8 mouse cellular contexts compared by ENCODE assay signal in the genomic region with DNA sequence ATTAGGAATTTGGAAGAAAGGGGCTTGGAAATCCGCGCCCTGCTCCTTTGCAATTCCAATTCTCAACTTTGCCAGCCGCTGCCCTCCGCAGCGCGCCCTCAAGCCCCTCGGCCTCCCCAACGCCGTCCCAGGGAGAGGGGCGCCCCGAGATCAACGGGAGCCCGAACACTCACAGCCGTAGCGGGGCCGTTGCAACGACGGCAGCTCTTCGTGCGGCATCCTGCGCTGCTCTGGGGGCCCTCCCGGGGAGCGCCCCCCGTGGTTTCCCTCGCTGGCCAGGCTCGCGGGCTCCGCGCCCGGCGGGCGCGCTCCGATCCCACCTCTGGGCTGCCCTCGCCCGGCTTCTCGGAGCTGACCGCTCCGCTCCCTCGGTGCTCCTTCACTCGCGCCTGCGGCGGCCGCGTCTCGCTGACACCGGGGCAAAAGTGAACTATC. TPM values are rescaled to one million over a fixed set of nuclear protein-coding genes. Genes with fewer than 3 reads are reported as not detected.
DNase-seq lines count a peak whose midpoint lies in the region; ATAC-seq and TF ChIP-seq lines count a peak whose summit lies in the region.

A gene (minus strand): TSS at position 432 of the 435 bp plus-strand sequence.

- H3K4me2 ChIP-seq in lung, embryonic 14.5 days: peak within 1 kb of the TSS; percentile 81
- peak within 1 kb of the TSS; percentile 97 for H3K4me2 ChIP-seq in forebrain, embryonic 13.5 days
- peak within 1 kb of the TSS; percentile 93 for H3K4me2 ChIP-seq in neural tube, embryonic 13.5 days

- peak in 1 of 2 experiments; percentile 44 for DNase-seq in adrenal gland, adult 18-20 months (ENCODE audit: low spot score in 2 of 2)
- no peak for DNase-seq in adrenal gland, adult (ENCODE audit: inconsistent age in 2 of 2, low spot score in 1 of 2)
- DNase-seq in lung, embryonic 14.5 days: no peak
- no peak for DNase-seq in lung, postnatal 36 days
- no peak for DNase-seq in left cerebral cortex, postnatal 36 days (ENCODE audit: low spot score in 2 of 2)
- no peak for DNase-seq in urinary bladder, postnatal 36 days (ENCODE audit: low spot score in 2 of 2)

- no peaks in the 10 kb centered on the region for H3K9me3 ChIP-seq in lung, embryonic 14.5 days (ENCODE audit: low read depth, low read length)
- H3K9me3 ChIP-seq in forebrain, embryonic 13.5 days (replicated peaks): no peaks in the 10 kb centered on the region
- H3K9me3 ChIP-seq in neural tube, embryonic 13.5 days: no peaks in the 10 kb centered on the region

- H3K4me3 ChIP-seq in lung, embryonic 14.5 days (ENCODE audit: low read depth, low read length): peak within 1 kb of the TSS; percentile 72
- peak within 1 kb of the TSS; percentile 83 for H3K4me3 ChIP-seq in forebrain, embryonic 13.5 days
- peak within 1 kb of the TSS; percentile 64 for H3K4me3 ChIP-seq in neural tube, embryonic 13.5 days

- WGBS in lung, embryonic 14.5 days: under 1% methylated on average over 47 of the region's 48 CpGs
- under 1% methylated on average over 29 of the region's 48 CpGs for WGBS in forebrain, embryonic 13.5 days
- WGBS in neural tube, embryonic 13.5 days: under 1% methylated on average over 48 of the region's 48 CpGs

- peak within 1 kb of the TSS; percentile 40; the same call in 1 of the 2 replicates for H3K27ac ChIP-seq in lung, embryonic 14.5 days (ENCODE audit: low read depth)
- H3K27ac ChIP-seq in forebrain, embryonic 13.5 days: peak within 1 kb of the TSS; percentile 48
- H3K27ac ChIP-seq in neural tube, embryonic 13.5 days (replicated peaks): peak within 1 kb of the TSS; percentile 15; the same call in 1 of the 2 replicates

- ATAC-seq in lung, embryonic 14.5 days (ENCODE audit: insufficient read depth): peak; percentile 75
- ATAC-seq in forebrain, embryonic 13.5 days: peak; percentile 75
- peak; percentile 78 for ATAC-seq in neural tube, embryonic 13.5 days (ENCODE audit: low read depth)

- TF ChIP-seq CTCF in lung, embryonic 14.5 days (IDR thresholded peaks at IDR 0.05; ENCODE audit: low read depth): no peak

- peak within 1 kb of the TSS; percentile 69 for H3K9ac ChIP-seq in lung, embryonic 14.5 days
- peak within 1 kb of the TSS; percentile 88 for H3K9ac ChIP-seq in forebrain, embryonic 13.5 days
- peak within 1 kb of the TSS; percentile 78 for H3K9ac ChIP-seq in neural tube, embryonic 13.5 days

- no peaks in the 10 kb centered on the region for H3K36me3 ChIP-seq in lung, embryonic 14.5 days (ENCODE audit: insufficient read depth)
- no peaks in the 10 kb centered on the region for H3K36me3 ChIP-seq in forebrain, embryonic 13.5 days (ENCODE audit: poor library complexity, severe bottlenecking)
- no peaks in the 10 kb centered on the region for H3K36me3 ChIP-seq in neural tube, embryonic 13.5 days

- intact Hi-C loops in left cerebral cortex, postnatal 36 days (cut with DNase I): loop anchor here (5.0 to 10.0 kb wide), 3 partner anchors 63 to 147 kb away; no protein-coding TSS in a partner anchor

- peaks cover 4% of the 10 kb centered on the region; the same call in 1 of the 2 replicates for H3K4me1 ChIP-seq in lung, embryonic 14.5 days (ENCODE audit: insufficient read depth)
- peaks cover 32% of the 10 kb centered on the region for H3K4me1 ChIP-seq in forebrain, embryonic 13.5 days
- H3K4me1 ChIP-seq in neural tube, embryonic 13.5 days (replicated peaks): peaks cover 25% of the 10 kb centered on the region

- no peaks in the 10 kb centered on the region for H3K27me3 ChIP-seq in lung, embryonic 14.5 days (ENCODE audit: insufficient read depth, low read length)
- 0 out of 2 replicates have a peak, but pooled peaks cover 2% of the 10 kb centered on the region for H3K27me3 ChIP-seq in forebrain, embryonic 13.5 days
- 0 out of 2 replicates have a peak, but pooled peaks cover 3% of the 10 kb centered on the region for H3K27me3 ChIP-seq in neural tube, embryonic 13.5 days

RNA-seq across cellular contexts. Expression of the gene that starts here (rescaled TPM):
- total RNA-seq in adrenal gland, adult 18-20 months (2021): 100 to 1,000 TPM; 123 to 137 TPM
- 8.6 and 9.8 TPM in 2 replicates for polyA plus RNA-seq in lung, embryonic 14.5 days (2014; fragmentation: Nextera tagmentation; extraction: Ambion mirVana)
- 9.1 and 9.9 TPM in 2 replicates for polyA plus RNA-seq in forebrain, embryonic 13.5 days (2015; fragmentation: Nextera tagmentation; extraction: Ambion mirVana)
- 10 to 100 TPM; 12.2 to 21.9 TPM for total RNA-seq in left cerebral cortex, postnatal 36 days (2021)
- polyA plus RNA-seq in neural tube, embryonic 13.5 days (2015; fragmentation: Nextera tagmentation; extraction: Ambion mirVana): 2.7 and 3.7 TPM in 2 replicates

Comparison
In these comparisons a context has a peak if more than half of its experiments do, and no peak if none do; other contexts are left out.
1. RNA of the gene that starts here (total RNA-seq): 123 to 137 TPM in adrenal gland, adult 18-20 months; 12.2 to 21.9 TPM in left cerebral cortex, postnatal 36 days; every median in the first group is over 4 times any median in the second.
2. Peak in every context shown above with its lines, with median percentiles within 50 percentile points of each other: ATAC-seq, H3K27ac ChIP-seq, H3K4me2 ChIP-seq, H3K4me3 ChIP-seq and H3K9ac ChIP-seq.